Mouse (Mus musculus) ZHBTc4 (cell line): ENCODE results near the gene Ccdc144b.

ENCODE experiments used
- DNase-seq: peaks from one replicate; pipeline ENCODE4 v3.0.0-alpha.2; 2011; ENCODE audit warnings: low read depth, low spot score

Gene Ccdc144b

GRCm38 (mm10) chr3:36029993-36030392 lies 23.4 kb downstream of the Ccdc144b start:
- DNase-seq, result no peak

DNA sequence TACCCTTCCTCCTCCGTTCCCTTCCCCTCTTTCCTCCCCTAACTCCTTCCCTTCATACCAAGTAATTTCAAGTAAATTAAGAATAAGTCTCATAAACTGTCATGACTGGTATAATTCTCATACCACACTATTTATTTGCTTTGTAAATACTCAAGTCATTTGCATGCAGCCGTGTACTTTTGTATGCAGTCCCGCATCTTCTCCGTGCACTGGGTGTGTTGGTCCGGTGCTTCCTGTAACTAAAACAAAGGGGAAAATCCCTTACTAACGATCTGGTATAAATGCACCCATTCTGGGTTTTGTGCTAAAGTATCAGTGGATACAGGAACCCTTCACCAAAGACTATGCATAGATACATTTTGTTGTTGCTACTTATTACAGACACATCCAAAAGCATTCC lies 27.6 kb downstream of the Ccdc144b start:
- DNase-seq, result no peak

DNA sequence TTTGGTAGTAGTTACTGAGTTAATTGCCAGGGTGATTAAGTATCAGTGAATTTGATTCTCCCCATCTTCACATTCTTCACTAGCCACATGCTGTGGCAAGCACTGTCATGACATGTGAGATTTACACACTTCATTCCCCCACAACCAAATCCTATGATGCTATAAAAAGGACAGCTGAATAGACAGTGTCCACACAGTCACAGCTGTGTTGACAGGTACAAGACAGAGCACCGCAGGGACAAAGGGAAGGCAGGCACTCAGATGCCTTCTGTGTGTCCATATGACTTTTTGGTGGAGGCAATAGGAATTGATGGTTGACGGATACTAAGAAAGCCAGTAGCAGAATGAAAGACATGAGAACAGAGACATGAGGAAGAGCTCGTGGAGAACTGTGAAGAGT lies 42.1 kb downstream of the Ccdc144b start:
- DNase-seq, result no peak

- DNase-seq, result no peak
Measured at GRCm38 (mm10) chr3:36008411-36009154, 44.8 kb downstream of the Ccdc144b start.

DNA sequence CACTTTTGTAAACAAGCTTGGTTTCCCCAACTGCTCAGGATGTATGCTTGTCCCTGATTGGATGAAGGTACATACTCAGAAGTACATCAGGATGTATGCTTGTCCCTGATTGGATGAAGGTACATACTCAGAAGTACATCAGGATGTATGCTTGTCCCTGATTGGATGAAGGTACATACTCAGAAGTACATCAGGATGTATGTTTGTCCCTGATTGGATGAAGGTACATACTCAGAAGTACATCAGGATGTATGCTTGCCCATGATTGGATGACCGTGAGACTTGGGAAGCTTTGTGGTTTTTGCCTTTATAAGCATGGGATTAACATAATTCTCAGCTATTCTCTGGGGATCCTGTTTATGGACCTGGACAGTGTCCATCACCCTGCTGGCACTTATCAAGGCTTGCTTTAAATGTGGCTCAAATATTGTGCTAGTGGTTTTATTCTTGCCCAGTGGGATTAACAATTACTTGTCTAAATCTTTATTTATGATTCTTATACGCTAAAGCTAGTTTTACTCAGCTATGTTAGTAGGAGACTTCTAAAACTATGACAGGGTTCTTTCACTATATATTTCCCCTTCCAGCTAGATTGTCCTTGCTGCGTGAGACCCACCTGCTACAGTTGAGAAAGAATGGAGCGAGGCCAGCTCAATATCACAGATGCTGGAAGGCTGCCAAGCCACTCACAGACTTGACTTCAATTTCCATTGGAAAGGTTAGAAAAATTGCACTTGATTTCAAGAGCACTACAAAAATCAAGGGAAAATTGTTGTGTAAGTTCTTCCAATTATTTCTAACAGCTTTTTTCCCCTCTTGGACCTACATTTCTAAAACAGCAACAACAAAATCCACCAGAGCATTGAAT lies 49.1 kb downstream of the Ccdc144b start:
- no peak for DNase-seq

GRCm38 (mm10) chr3:36000275-36001239 lies 52.8 kb downstream of the Ccdc144b start, which contains the start of gene Mccc1:
Gene Mccc1 (minus strand): TSS chr3:36000678.
- peak; percentile 98 for DNase-seq

DNA sequence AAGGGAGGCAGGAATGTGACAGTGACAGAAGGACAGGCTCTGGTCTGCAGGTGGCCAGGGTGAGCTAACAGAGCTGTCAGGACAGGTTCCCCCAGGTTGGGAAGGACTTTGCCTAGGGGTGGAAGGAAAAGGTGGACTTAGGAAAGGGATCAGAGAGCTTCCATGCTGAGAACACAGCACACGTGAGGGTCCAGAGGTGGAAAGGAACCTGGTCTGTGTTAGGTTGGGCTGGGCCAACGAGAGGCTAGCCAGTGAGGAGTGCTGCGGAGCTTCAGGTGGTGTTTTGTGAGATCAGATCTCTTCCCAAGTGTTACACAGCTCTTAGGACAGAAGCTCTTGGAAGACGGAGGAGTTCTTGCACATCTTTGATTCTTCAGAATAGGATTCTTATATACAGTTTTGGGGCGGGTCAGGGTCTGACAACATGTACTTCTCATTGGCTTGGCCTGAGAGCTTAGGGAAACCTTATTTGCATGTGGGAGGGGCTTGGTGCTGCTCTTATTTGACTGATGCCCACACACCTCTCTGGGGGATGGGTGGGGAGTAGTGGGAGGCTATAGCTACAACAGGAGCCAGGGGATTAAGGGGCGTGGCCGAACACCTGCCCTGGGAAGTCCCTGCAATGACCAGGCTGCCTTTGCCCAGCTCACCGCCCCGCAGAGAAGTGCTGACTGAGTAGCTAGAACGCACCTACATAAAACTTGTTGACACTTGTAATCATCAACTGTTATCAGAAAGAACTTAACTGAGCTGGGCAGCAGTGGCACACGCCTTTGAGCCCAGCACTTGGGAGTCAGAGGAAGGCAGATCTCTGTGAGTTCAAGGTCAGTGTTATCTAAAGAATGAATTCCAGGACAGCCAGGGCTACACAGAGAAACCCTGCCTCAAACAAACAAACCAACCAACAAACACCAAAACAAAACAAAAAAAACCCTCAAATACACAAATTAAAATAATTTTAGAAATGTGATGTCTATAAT lies 58.5 kb downstream of the Ccdc144b start:
- peak; percentile 52 for DNase-seq

GRCm38 (mm10) chr3:35990715-35991114 lies 62.6 kb downstream of the Ccdc144b start:
- DNase-seq, result no peak

GRCm38 (mm10) chr3:35988031-35988430 lies 65.3 kb downstream of the Ccdc144b start:
- DNase-seq, result no peak

DNA sequence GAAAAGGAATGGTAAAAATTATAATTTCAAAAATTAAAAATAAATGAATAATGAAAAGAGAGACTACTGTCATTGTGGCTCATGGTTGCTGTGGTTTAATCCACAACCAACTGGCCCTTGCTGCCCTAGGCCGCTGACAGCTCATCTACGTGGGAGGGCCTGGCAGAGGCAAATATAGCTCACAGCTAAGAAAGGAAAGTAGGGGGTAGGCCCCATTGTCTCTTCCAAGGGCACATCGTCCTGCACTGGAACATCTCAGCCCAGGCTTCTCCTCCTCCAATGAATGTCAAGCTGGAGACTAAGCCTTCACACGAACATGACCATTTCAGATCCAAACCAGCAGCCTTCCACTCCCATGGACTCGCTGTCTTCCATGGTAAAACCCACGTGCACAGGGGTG lies 67.1 kb downstream of the Ccdc144b start:
- no peak for DNase-seq

DNA sequence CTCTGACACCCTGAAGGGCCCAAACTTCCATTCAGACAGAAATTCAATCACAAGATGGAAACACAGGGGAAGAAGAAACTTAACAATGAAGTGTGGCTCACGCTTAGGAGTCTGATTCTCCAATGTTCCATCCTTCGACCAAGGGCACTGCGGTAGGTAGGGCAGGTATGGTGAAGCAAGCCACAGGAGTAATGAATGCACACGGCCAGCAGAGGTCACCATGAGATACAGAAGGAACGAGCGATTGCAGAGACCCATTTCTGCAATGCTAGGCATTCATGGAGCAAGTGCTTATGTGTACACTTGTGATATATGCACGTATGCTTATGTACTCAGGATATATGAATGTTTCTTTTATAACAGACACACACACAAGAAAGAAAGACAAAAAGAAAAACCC lies 79.8 kb downstream of the Ccdc144b start:
- peak; percentile 84 for DNase-seq

DNA sequence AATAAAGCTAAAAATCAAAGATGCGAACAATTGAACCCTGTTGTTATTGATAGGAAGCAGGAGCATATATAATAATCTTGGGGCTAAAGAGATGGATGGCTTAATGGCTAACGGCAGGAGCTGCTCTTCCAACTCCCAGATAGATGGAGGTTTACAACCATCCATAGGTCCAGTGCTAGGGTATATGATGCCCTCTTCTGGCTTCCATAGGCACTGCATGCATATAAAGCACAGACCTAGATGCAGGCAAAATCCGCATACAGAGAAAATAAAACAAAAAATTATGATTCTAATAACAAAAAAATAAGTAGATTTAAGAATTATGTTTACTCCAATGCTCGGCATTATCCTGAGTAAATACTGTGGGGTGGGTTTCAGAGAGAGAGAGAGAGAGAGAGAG lies 80.4 kb downstream of the Ccdc144b start:
- peak; percentile 67 for DNase-seq

DNA sequence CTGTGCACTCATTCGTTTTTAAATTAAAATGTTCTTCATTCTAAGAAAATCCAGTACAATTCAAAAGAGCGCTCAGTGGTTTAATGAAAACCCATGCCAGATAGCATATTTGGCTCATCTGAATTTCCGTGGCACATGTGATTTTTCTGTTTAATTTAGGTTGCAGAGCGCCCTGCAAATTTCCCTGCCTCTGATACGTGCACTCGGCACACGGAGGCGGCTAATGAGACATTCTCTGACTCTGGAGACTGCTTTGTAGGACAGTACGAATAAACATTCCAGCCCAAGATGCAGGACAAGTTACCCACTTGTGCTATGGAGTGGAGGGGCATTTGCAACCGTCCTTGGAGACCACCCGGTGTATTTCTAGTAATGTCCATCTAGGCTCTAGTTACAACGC lies 82.2 kb downstream of the Ccdc144b start:
- DNase-seq, result no peak

- DNase-seq, result no peak
Measured at GRCm38 (mm10) chr3:35970441-35970840, 82.9 kb downstream of the Ccdc144b start.

DNA sequence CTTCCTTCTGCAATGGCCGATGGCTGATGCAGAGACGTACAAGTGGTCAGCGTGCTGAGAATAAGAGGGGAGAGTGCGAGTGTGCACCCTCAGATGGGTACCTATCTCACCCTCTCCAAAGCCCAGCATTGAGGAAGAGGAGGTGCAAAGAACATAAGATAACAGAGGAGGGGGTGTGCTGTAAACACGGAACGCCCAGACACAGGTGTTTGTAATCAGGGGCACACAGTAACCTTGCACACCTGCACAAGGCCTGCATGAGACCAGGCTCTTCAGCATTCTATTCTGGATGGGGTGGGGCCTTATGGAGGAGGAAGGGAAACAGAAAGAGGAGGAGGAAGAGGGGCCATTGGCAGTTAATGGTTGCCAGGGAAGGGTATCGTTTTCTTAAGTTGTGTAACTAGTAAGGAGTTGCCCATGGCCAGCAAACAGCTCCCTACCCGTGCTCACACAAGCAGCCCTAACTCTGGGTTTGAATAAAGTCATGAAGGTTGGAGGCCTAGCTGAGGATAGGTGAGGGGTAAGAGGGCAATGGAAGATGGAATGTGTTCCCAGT lies 85.9 kb downstream of the Ccdc144b start:
- DNase-seq, result no peak

- DNase-seq, result no peak
Measured at GRCm38 (mm10) chr3:35966493-35966892, 86.9 kb downstream of the Ccdc144b start.

DNA sequence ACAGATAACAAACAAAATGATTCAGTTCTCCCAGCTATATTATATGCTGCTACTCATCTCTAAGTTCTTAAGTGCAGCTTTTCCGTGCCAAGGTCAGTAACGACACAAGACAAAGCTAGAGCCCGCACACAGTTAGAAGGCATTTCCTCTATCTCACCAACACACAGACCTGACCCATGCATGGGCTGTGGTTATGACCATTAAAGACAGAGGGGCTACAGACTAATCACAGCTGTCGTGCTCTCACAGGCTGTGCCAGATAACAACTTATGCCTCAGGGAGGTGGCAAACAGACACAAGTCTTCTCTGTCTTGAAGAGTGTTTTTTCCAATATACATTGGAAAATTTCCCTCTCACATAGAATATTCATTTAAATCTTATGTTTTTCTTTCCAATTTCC lies 88.4 kb downstream of the Ccdc144b start:
- DNase-seq, result no peak

DNA sequence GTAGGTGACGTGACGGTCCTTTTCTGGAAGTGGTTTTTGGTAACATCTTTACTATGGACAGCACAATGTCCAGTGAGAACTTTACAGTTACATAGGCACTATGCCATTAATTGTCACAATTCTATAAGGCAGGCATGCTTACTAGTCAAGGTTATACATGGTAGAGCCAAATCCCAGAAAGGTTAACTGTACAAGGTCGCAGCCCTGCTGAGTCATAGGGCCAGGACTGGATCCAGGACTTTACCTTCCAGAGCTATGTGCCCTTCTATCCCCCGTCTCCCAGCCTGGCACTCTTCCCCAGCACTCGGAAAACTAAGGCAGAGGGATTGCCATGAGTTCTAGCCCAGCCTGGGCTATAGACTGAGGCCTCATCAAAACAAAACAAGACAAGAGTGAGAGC lies 89.4 kb downstream of the Ccdc144b start:
- DNase-seq, result no peak

DNA sequence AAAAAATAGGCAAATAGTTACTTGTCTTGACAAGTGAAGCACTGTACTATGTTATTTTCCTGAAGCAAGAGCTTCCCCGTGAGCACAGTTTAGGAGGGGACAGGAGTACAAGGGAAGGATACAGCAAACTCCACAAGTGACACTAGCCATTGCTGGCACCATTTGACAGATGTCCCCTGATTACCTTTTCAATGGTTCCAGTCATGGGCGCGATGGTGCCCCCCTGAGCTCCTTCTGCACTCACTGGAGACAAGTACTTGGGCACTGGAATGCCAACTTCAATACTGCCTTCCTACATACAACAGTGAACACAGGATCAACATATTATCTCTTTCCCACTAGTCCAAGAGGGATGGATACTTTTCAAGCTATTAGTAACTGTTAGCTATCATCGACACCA lies 89.9 kb downstream of the Ccdc144b start:
- DNase-seq, result no peak

DNA sequence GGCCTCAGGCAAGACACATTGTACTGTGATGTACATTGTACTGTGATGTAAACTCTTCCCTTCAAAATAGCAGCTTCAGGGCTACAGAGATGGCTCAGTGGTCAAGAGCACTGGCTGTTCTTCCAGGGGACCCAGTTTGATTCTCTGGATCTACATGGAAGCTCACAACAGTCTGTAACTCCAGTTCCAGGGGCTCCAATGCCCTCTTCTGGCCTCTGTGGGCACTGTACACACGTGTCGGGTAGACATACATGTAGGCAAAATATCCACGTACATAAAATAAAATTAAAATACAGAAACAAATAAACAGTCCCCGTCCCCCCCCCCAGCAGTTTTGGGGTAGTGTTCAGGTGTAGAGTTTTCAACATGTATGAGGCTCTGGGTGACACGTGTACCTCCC lies 90.4 kb downstream of the Ccdc144b start:
- DNase-seq, result no peak
